Mouse (Mus musculus) testis, adult 2 months (tissue): Measurements from ENCODE around the gene Itga3. TPM values are rescaled to one million over a fixed set of nuclear protein-coding genes. Genes with fewer than 3 reads are reported as not detected.

Source experiments
- H3K27ac ChIP-seq: fragments of 200-500 bp; 2 replicates; pipeline ENCODE4 v1.5.1; 2012; ENCODE audit warnings: low read depth, low read length; ENCODE audit not compliant: control insufficient read depth, insufficient read depth
- H3K27me3 ChIP-seq: fragments of 200-500 bp; 2 replicates; pipeline ENCODE4 v1.6.1; 2012; ENCODE audit warnings: mild to moderate bottlenecking, low read length, moderate library complexity; ENCODE audit not compliant: control insufficient read depth, insufficient read depth
- H3K36me3 ChIP-seq: fragments of 200-500 bp; 2 replicates; pipeline ENCODE4 v1.6.1; 2012; ENCODE audit warnings: mild to moderate bottlenecking, low read length; ENCODE audit not compliant: control insufficient read depth, insufficient read depth
- H3K4me1 ChIP-seq: fragments of 200-500 bp; 2 replicates; pipeline ENCODE4 v1.6.1; 2012; ENCODE audit warnings: low read length; ENCODE audit not compliant: control insufficient read depth, insufficient read depth
- H3K4me3 ChIP-seq: fragments of 200-500 bp; 2 replicates; pipeline ENCODE4 v1.5.1; 2012; ENCODE audit warnings: low read depth, mild to moderate bottlenecking, low read length, moderate library complexity, mixed read lengths; ENCODE audit not compliant: control insufficient read depth
- CTCF ChIP-seq: fragments of 200-500 bp; IDR thresholded peaks from 2 replicates; pipeline ENCODE4 v1.5.1; 2012; ENCODE audit warnings: low read depth, mild to moderate bottlenecking, inconsistent platforms, low read length, moderate library complexity; ENCODE audit not compliant: control insufficient read depth, insufficient read depth, insufficient replicate concordance
- POLR2A ChIP-seq: fragments of 200-500 bp; IDR thresholded peaks from 2 replicates; pipeline ENCODE4 v1.6.1; 2012; ENCODE audit warnings: low read depth, mild to moderate bottlenecking, inconsistent platforms, low read length, moderate library complexity; ENCODE audit not compliant: control insufficient read depth
- polyA plus RNA-seq: library from polyadenylated mRNA; depleted of rRNA; stranded (reverse); fragments of >200 nt; gene quantifications from 2 replicates; pipeline ENCODE4 v1.2.3, GENCODE M21; 2012

The Itga3 gene
- polyA plus RNA-seq, 1 experiment: 1.5 TPM

- H3K36me3 ChIP-seq: no peaks in the 10 kb centered on the region
- no peak for TF ChIP-seq POLR2A
- no peak for TF ChIP-seq CTCF
- H3K27ac ChIP-seq: no peak overlapping the region
- no peaks in the 10 kb centered on the region for H3K27me3 ChIP-seq
- H3K4me1 ChIP-seq: peaks cover 7% of the 10 kb centered on the region
- H3K4me3 ChIP-seq: no peak overlapping the region
Measured at GRCm38 (mm10) chr11:95102161-95102904, 25.7 kb upstream of the Itga3 start.

- no peak overlapping the region for H3K4me3 ChIP-seq
Measured at GRCm38 (mm10) chr11:95101071-95101788, 24.6 kb upstream of the Itga3 start.

GRCm38 (mm10) chr11:95100393-95100792 is 23.8 kb upstream of the Itga3 start:
- no peaks in the 10 kb centered on the region for H3K36me3 ChIP-seq
- H3K27ac ChIP-seq: no peak overlapping the region
- peaks cover 2% of the 10 kb centered on the region; the same call in 1 of the 2 replicates for H3K4me1 ChIP-seq
- no peaks in the 10 kb centered on the region for H3K27me3 ChIP-seq
- TF ChIP-seq POLR2A: no peak
- no peak for TF ChIP-seq CTCF
- H3K4me3 ChIP-seq: no peak overlapping the region

More at GRCm38 (mm10) chr11:95101071-95101788, 24.6 kb upstream of the Itga3 start:
- TF ChIP-seq CTCF (no peak), POLR2A (no peak)
- Histone ChIP-seq H3K4me1 (peaks cover 7% of the 10 kb centered on the region), H3K36me3 (no peaks in the 10 kb centered on the region), H3K27me3 (no peaks in the 10 kb centered on the region), H3K27ac (no peak overlapping the region)

GRCm38 (mm10) chr11:95098346-95099095 is 21.9 kb upstream of the Itga3 start:
- TF ChIP-seq CTCF: no peak
- no peak for TF ChIP-seq POLR2A
- peaks cover 2% of the 10 kb centered on the region; the same call in 1 of the 2 replicates for H3K4me1 ChIP-seq
- H3K36me3 ChIP-seq: no peaks in the 10 kb centered on the region
- no peak overlapping the region for H3K4me3 ChIP-seq
- no peaks in the 10 kb centered on the region for H3K27me3 ChIP-seq
- H3K27ac ChIP-seq: no peak overlapping the region

- Histone ChIP-seq H3K27ac (no peak overlapping the region), H3K36me3 (no peaks in the 10 kb centered on the region), H3K4me3 (no peak overlapping the region), H3K4me1 (peaks cover 2% of the 10 kb centered on the region; the same call in 1 of the 2 replicates), H3K27me3 (no peaks in the 10 kb centered on the region)
- TF ChIP-seq POLR2A (no peak), CTCF (no peak)
Measured at GRCm38 (mm10) chr11:95097889-95098288, 21.3 kb upstream of the Itga3 start.

GRCm38 (mm10) chr11:95096608-95097373 is 20.2 kb upstream of the Itga3 start:
- H3K4me3 ChIP-seq: no peak overlapping the region
- no peaks in the 10 kb centered on the region for H3K36me3 ChIP-seq
- peaks cover 2% of the 10 kb centered on the region; the same call in 1 of the 2 replicates for H3K4me1 ChIP-seq
- no peak overlapping the region for H3K27ac ChIP-seq
- no peaks in the 10 kb centered on the region for H3K27me3 ChIP-seq
- TF ChIP-seq POLR2A (no peak), CTCF (no peak)

GRCm38 (mm10) chr11:95095596-95095995 is 19.0 kb upstream of the Itga3 start:
- Histone ChIP-seq H3K4me3 (no peak overlapping the region), H3K4me1 (no peaks in the 10 kb centered on the region; the same call in 1 of the 2 replicates), H3K36me3 (no peaks in the 10 kb centered on the region), H3K27ac (no peak overlapping the region), H3K27me3 (no peaks in the 10 kb centered on the region)
- TF ChIP-seq POLR2A: no peak
- TF ChIP-seq CTCF: no peak
